Mouse (Mus musculus): ENCODE measurements around the gene Dlg1. TPM values are rescaled to one million over a fixed set of nuclear protein-coding genes. Genes with fewer than 3 reads are reported as not detected.

The Dlg1 gene
- polyA plus RNA-seq, 1 experiment = not detected

GRCm38 (mm10) chr16:31893396-31894141, 230.3 kb downstream of the Dlg1 start:
- H3K4me1 ChIP-seq (ENCODE audit: control insufficient read depth, insufficient read depth, low read length) = peaks cover 33% of the 10 kb centered on the region
- no peak overlapping the region for H3K4me3 ChIP-seq (ENCODE audit: insufficient read depth, low read depth, low read length)
- TF ChIP-seq CTCF (IDR thresholded peaks at IDR 0.05; ENCODE audit: insufficient read depth, low read depth, low read length) = no peak
- no peak for TF ChIP-seq POLR2A (IDR thresholded peaks at IDR 0.05; ENCODE audit: insufficient read depth, low read depth, low read length)
- peak overlapping the region; percentile 26; the same call in 1 of the 2 replicates for H3K27ac ChIP-seq (ENCODE audit: insufficient read depth, low read depth, low read length)
- 82% methylated on average over 5 of the region's 5 CpGs for WGBS

- H3K4me1 ChIP-seq (ENCODE audit: control insufficient read depth, insufficient read depth, low read length) = peaks cover 37% of the 10 kb centered on the region
- peak overlapping the region; percentile 79 for H3K27ac ChIP-seq (ENCODE audit: insufficient read depth, low read depth, low read length)
- peak overlapping the region; percentile 35 for H3K4me3 ChIP-seq (ENCODE audit: insufficient read depth, low read depth, low read length)
- TF ChIP-seq POLR2A (IDR thresholded peaks at IDR 0.05; ENCODE audit: insufficient read depth, low read depth, low read length) = no peak
- no peak for TF ChIP-seq CTCF (IDR thresholded peaks at IDR 0.05; ENCODE audit: insufficient read depth, low read depth, low read length)
- WGBS = 15% methylated on average over 29 of the region's 29 CpGs
Measured at GRCm38 (mm10) chr16:31896971-31897774, 233.9 kb downstream of the Dlg1 start.

GRCm38 (mm10) chr16:31898546-31899326, 235.5 kb downstream of the Dlg1 start:
- TF ChIP-seq CTCF (IDR thresholded peaks at IDR 0.05; ENCODE audit: insufficient read depth, low read depth, low read length) (no peak), POLR2A (IDR thresholded peaks at IDR 0.05; ENCODE audit: insufficient read depth, low read depth, low read length) (no peak)
- WGBS = 36% methylated on average over 18 of the region's 18 CpGs
- Histone ChIP-seq H3K4me1 (ENCODE audit: control insufficient read depth, insufficient read depth, low read length) (peaks cover 29% of the 10 kb centered on the region), H3K4me3 (ENCODE audit: insufficient read depth, low read depth, low read length) (no peak overlapping the region), H3K27ac (ENCODE audit: insufficient read depth, low read depth, low read length) (peak overlapping the region; percentile 74)

GRCm38 (mm10) chr16:31901886-31902285, 238.6 kb downstream of the Dlg1 start:
- TF ChIP-seq CTCF (IDR thresholded peaks at IDR 0.05; ENCODE audit: insufficient read depth, low read depth, low read length) = no peak
- TF ChIP-seq POLR2A (IDR thresholded peaks at IDR 0.05; ENCODE audit: insufficient read depth, low read depth, low read length) = no peak
- Histone ChIP-seq H3K4me1 (ENCODE audit: control insufficient read depth, insufficient read depth, low read length) (peaks cover 38% of the 10 kb centered on the region), H3K27ac (ENCODE audit: insufficient read depth, low read depth, low read length) (no peak overlapping the region), H3K4me3 (ENCODE audit: insufficient read depth, low read depth, low read length) (no peak overlapping the region)
- 83% methylated on average over 1 of the region's 1 CpGs for WGBS

- WGBS = 92% methylated on average over 8 of the region's 8 CpGs
- Histone ChIP-seq H3K4me1 (ENCODE audit: control insufficient read depth, insufficient read depth, low read length) (peaks cover 26% of the 10 kb centered on the region), H3K4me3 (ENCODE audit: insufficient read depth, low read depth, low read length) (no peak overlapping the region), H3K27ac (ENCODE audit: insufficient read depth, low read depth, low read length) (no peak overlapping the region)
- no peak for TF ChIP-seq POLR2A (IDR thresholded peaks at IDR 0.05; ENCODE audit: insufficient read depth, low read depth, low read length)
- TF ChIP-seq CTCF (IDR thresholded peaks at IDR 0.05; ENCODE audit: insufficient read depth, low read depth, low read length) = no peak
Measured at GRCm38 (mm10) chr16:31903239-31903638, 240.0 kb downstream of the Dlg1 start.

- TF ChIP-seq CTCF (IDR thresholded peaks at IDR 0.05; ENCODE audit: insufficient read depth, low read depth, low read length) (no peak), POLR2A (IDR thresholded peaks at IDR 0.05; ENCODE audit: insufficient read depth, low read depth, low read length) (no peak)
- H3K27ac ChIP-seq (ENCODE audit: insufficient read depth, low read depth, low read length) = no peak overlapping the region
Measured at GRCm38 (mm10) chr16:31905331-31905730, 242.1 kb downstream of the Dlg1 start.

GRCm38 (mm10) chr16:31905891-31906825, 242.9 kb downstream of the Dlg1 start:
- no peak overlapping the region for H3K4me3 ChIP-seq (ENCODE audit: insufficient read depth, low read depth, low read length)
- WGBS = 35% methylated on average over 20 of the region's 20 CpGs
- TF ChIP-seq POLR2A (IDR thresholded peaks at IDR 0.05; ENCODE audit: insufficient read depth, low read depth, low read length) (no peak), CTCF (IDR thresholded peaks at IDR 0.05; ENCODE audit: insufficient read depth, low read depth, low read length) (no peak)
- H3K4me1 ChIP-seq (ENCODE audit: control insufficient read depth, insufficient read depth, low read length) = peaks cover 18% of the 10 kb centered on the region
- peak overlapping the region; percentile 16 for H3K27ac ChIP-seq (ENCODE audit: insufficient read depth, low read depth, low read length)

More at GRCm38 (mm10) chr16:31905331-31905730, 242.1 kb downstream of the Dlg1 start:
- WGBS = 70% methylated on average over 4 of the region's 4 CpGs
- peaks cover 18% of the 10 kb centered on the region for H3K4me1 ChIP-seq (ENCODE audit: control insufficient read depth, insufficient read depth, low read length)
- H3K4me3 ChIP-seq (ENCODE audit: insufficient read depth, low read depth, low read length) = no peak overlapping the region

- TF ChIP-seq CTCF (IDR thresholded peaks at IDR 0.05; ENCODE audit: insufficient read depth, low read depth, low read length) (no peak), POLR2A (IDR thresholded peaks at IDR 0.05; ENCODE audit: insufficient read depth, low read depth, low read length) (no peak)
- Histone ChIP-seq H3K27ac (ENCODE audit: insufficient read depth, low read depth, low read length) (peak overlapping the region; percentile 16; the same call in 1 of the 2 replicates), H3K4me3 (ENCODE audit: insufficient read depth, low read depth, low read length) (no peak overlapping the region), H3K4me1 (ENCODE audit: control insufficient read depth, insufficient read depth, low read length) (peaks cover 18% of the 10 kb centered on the region)
- 27% methylated on average over 9 of the region's 9 CpGs for WGBS
Measured at GRCm38 (mm10) chr16:31906896-31907295, 243.7 kb downstream of the Dlg1 start.

Data from olfactory bulb, adult 2 months (tissue).